Mouse (Mus musculus): ENCODE data around the gene Ccdc27.
A peak's percentile ranks its signal among the peaks of the same experiment; 100 is the strongest.

Ccdc27 gene

DNA sequence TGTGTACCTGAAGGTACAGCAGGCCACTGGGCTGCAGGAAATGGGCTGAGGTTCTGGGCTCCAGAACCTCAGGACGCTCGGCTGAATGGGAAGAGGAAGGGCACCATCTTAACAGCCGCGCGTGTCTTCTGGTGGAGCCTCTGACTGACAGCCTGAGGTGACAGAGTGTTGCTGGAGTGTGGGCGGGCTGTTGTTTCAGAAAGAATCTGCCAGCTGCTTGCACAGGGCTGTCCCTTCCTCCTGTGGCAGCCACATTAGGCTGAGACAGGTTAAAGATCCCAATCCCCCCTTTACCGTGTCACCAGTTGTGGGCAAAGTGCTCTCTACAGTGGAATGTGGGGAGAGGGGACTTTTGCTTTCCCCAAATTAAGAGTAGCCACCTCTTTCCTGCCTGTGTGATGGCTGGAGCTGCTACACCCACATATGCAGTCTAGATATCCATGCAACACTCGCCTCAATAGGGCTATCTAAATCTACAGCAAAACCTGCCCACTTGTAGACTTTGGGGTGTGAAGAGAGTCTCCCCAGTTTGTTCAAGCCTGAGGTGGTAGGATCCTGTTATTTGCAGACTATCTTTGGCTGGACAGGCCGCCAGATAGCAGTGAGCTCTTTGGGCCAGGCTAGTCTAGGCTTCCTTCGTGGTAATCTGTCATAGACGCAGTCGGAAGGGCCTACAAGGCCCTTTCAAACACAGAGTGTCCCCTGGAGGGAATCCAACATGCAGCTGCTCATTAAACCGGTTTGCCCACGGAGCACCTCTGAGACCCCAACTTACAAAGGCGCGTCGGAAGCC lies 17.6 kb downstream of the Ccdc27 start:
- DNase-seq: no peak

DNA sequence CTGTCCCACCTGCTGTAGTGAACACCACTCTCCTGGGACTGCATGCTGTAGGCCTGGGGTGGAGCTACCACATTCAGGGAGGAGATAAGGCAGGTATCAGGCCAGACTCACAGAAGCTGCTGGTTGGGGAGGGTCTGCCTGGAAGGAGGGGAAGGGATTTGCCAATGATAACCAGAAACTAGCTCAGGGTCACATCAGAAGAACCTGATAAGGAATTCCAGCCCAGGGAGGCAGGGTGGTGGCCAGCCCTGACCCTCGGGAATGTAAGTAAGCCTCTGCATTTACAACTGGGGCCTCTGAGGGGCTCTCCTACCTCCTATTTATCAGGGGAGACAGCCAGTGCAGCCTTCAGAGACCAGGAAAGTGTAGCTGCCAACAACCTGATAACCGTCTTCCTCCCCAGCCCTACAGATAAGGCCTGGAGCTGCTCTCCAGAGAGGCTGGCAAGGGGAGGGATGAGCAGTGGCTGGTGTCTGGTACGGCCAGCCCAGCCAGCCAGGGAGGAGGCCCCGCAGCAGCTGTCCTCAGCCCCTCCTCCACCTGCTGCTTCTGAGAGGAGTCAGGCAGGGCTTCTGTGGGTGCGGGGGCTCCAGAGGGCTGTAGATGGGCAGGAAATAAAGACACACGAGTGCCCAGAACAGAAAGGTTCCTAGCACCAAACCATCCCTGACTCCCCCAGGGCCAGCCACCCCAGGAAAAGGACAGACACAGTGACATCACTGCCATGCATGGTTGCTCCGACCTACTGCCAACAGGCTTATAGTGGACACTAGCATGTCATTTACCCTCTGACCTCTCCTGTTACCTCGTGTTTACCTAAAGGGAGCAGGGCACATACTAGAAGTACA lies 18.5 kb downstream of the Ccdc27 start:
- DNase-seq: no peak

GRCm38 (mm10) chr4:154022844-154023243 lies 19.6 kb downstream of the Ccdc27 start:
- DNase-seq: no peak

DNA sequence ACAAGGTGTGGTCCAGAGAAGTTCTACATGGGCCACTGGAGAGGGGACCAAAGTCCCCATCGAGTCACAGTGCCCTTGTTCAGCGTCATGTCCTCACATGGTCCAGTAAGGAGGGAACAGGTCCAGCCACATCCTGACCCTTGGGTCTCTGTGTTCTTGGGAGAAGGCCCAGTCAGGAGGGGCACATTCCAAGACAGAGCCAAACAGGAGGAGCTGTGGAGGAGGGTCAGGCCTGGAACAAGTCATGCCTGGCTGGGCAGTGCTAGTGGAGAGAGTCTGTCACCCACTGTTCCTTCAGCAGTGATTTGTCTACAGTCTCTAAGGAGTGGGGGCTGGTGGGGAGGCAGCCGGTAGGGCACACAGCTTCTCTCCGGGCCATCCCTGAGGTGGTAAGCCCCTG lies 20.1 kb downstream of the Ccdc27 start:
- peak; percentile 58 to 82 for DNase-seq

DNA sequence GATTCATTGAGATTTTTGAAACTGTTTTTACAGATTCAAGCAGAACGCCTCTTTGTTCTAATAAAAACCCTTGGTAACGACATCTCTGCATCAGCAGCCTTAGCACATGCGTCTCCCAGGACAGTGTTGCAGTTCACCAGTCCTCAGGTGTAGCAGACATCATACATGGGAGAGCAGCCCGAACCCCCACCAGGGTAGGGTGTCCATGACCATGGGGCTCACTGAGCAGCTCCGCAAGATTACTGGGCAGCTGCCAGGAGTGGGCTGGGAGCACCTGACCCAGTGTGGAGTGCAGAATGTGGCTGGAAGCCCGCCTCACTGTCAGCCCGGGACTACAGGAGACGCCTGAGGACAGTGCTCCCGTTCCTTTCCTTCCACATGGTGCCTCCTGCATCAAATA lies 21.0 kb downstream of the Ccdc27 start:
- no peak for DNase-seq

DNA sequence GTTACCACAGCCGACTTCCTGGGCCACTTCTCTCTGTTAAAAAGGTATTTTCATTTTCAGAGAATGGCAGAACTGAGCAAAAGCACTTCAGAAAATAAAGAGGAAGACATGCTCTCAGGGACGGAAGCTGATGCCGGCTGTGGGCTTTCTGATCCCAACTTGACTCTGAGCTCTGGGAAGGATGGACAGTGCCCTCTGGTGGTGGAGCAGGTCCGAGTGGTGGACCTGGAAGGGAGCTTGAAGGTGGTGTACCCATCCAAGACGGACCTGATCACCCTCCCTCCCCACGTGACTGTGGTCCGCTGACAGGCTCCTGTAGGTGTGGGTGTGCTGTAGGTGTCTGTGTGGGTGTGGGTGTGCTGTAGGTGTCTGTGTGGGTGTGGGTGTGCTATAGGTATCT lies 22.9 kb downstream of the Ccdc27 start:
- peak; percentile 57 to 64 for DNase-seq

DNA sequence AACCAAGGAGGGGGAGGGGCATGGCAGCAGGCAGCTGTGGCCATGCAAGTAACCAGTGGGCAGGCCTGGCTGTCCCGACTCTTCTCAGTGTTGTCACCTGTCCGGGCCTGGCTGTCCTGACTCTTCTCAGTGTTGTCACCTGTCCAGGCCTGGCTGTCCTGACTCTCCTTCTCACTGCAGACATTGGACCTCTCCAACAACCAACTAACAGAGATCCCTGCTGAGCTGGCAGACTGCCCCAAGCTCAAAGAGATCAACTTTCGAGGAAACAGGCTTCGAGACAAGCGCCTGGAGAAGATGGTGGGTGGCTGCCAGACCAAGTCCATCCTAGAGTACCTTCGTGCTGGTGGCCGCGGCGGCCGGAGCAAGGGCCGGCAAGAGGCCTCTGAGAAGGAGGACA lies 27.0 kb downstream of the Ccdc27 start:
- DNase-seq: no peak

- DNase-seq: peak; percentile 26 to 43
These were observed 30.2 kb downstream of the Ccdc27 start for GRCm38 (mm10) chr4:154012132-154012882.

- DNase-seq: peak; percentile 88 to 90
These were observed 30.8 kb downstream of the Ccdc27 start, which contains the start of gene Lrrc47 for GRCm38 (mm10) chr4:154011646-154012089. Gene Lrrc47 (plus strand): TSS chr4:154011731.

GRCm38 (mm10) chr4:154010907-154011645 lies 31.4 kb downstream of the Ccdc27 start:
- no peak for DNase-seq

DNA sequence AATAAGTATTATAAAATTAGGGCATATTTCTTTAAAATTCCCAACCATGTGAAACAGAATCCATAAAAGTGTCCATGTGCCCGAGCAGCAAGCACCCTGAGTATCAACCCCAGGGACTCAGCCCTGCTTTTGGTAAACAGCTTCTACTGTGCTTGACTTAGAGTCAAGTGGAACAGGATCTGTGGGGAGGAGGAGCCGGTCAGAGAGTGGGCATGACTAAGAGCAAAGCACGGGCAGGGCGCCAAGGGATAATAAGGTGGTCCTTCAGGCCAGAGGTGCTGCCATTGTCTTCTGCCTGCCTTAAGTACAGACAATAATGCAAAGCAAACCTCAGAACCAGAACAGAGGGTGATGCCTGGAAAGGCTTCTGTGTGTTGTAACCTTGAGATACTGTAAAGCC lies 34.7 kb downstream of the Ccdc27 start:
- peak; percentile 56 to 73 for DNase-seq

DNA sequence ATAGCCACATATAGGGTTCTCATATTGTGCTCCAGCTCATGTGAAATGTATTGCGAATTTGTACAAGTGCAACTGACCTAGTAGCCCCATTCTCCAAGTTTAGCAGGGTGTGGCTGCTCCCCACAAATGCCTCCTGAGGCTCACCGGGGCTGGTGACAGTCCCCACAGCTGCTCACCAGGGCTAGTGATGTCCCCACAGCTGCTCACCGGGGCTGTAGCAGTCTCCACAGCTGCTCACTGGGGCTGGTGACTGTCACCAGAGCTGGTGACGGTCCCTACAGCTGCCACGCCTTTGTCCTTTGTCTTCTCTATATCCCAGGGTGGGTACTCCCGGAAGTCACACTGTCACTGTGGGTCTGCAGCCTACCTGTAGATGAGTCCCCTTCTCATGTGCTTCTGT lies 36.2 kb downstream of the Ccdc27 start:
- DNase-seq: no peak

- no peak for DNase-seq
These were observed 37.0 kb downstream of the Ccdc27 start for GRCm38 (mm10) chr4:154005488-154005887.

GRCm38 (mm10) chr4:153993505-153993904 lies 49.0 kb downstream of the Ccdc27 start:
- no peak for DNase-seq

- no peak for DNase-seq
These were observed 49.8 kb downstream of the Ccdc27 start for GRCm38 (mm10) chr4:153992715-153993114.

DNA sequence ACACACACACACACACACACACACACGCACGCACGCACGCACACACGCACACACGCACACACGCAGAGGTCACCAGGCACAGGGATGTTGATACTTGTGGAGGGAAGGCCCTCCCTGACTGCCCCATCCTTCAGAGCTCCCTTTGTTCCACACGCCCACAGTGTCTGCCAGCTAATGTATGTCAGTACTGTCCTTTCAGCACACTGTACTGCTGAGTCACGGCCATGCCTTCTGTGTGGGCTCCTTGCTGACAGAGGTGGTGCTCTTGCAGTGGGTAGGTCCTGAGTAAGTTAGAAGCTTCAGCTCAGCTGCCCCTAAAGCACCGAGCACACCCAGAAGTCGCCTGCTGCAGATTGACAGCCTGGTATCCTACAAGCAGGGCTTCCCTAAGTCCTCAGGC lies 62.0 kb downstream of the Ccdc27 start:
- no peak for DNase-seq

DNA sequence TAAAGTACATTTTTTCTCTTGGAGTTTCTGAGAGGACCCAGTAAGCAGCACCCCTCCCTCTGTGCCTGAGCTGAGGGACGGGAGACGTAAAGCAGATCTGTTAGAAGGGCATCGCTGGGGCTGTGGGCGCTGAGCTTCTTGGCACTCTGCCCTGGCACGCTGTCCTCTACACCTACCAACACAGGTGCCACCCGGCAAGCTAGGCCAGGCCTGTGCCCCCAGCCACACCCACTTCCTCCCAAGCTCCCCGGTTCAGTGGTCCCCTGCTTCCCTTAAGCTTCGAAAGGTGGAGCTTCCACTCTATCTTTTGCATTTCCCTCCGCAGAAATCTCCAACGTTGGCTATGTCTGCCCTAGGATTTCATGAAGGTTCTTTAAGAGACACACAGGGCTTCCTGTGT lies 63.2 kb downstream of the Ccdc27 start:
- no peak for DNase-seq
